Mouse (Mus musculus) liver, postnatal 0 days (tissue): Measurements from ENCODE around the gene Tsg101. TPM values are rescaled to one million over a fixed set of nuclear protein-coding genes. Genes with fewer than 3 reads are reported as not detected.

Experiments
- ATAC-seq: fragments of 200-750 bp; cut with Nextera tagmentation; 2 replicates; pipeline ENCODE4 v1.8.0; 2017; ENCODE audit warnings: mild to moderate bottlenecking, moderate library complexity
- DNase-seq: peaks from one replicate; pipeline ENCODE4 v3.0.0-alpha.2; 2016
- H3K27ac ChIP-seq: fragments of 300-500 bp; sonication (generic); 2 replicates; pipeline ENCODE4 v1.5.1; 2014; ENCODE audit warnings: antibody characterized with exemption, moderate library complexity, mild to moderate bottlenecking, low read depth
- H3K27me3 ChIP-seq: fragments of 300-500 bp; sonication (generic); 2 replicates; pipeline ENCODE4 v1.6.1; 2014; ENCODE audit warnings: low read length, control low read depth, mixed read lengths; ENCODE audit not compliant: insufficient read depth
- H3K36me3 ChIP-seq: fragments of 300-500 bp; sonication (generic); replicated peaks from 2 replicates; pipeline ENCODE4 v1.6.1; 2014; ENCODE audit warnings: mild to moderate bottlenecking, control low read depth, low read length, moderate library complexity, mixed read lengths; ENCODE audit not compliant: insufficient read depth
- H3K4me1 ChIP-seq: fragments of 300-500 bp; sonication (generic); 2 replicates; pipeline ENCODE4 v1.6.1; 2014; ENCODE audit warnings: antibody characterized with exemption, mild to moderate bottlenecking, control low read depth; ENCODE audit not compliant: insufficient read depth
- H3K4me2 ChIP-seq: fragments of 300-500 bp; sonication (generic); 2 replicates; pipeline ENCODE4 v1.6.1; 2014; ENCODE audit warnings: low read depth, mild to moderate bottlenecking, low read length, moderate library complexity, mixed read lengths
- H3K4me3 ChIP-seq: fragments of 300-500 bp; sonication (generic); 2 replicates; pipeline ENCODE4 v1.5.1; 2014; ENCODE audit warnings: low read depth, low read length
- H3K9ac ChIP-seq: fragments of 300-500 bp; sonication (generic); replicated peaks from 2 replicates; pipeline ENCODE4 v1.6.1; 2014; ENCODE audit warnings: mild to moderate bottlenecking, moderate library complexity
- H3K9me3 ChIP-seq: fragments of 300-500 bp; sonication (generic); 2 replicates; pipeline ENCODE4 v1.6.1; 2016; ENCODE audit warnings: mild to moderate bottlenecking, control low read depth, low read length, mixed read lengths
- CTCF ChIP-seq: sonication (generic); IDR thresholded peaks from 2 replicates; pipeline ENCODE4 v1.5.1; 2016; ENCODE audit warnings: antibody characterized with exemption, low read depth
- EP300 ChIP-seq: IDR thresholded peaks from 2 replicates; pipeline ENCODE4 v1.6.1; 2016; ENCODE audit warnings: antibody characterized with exemption, low read depth, mild to moderate bottlenecking
- WGBS: fragments of 180-500 bp; shearing (Covaris S2); extraction: QIAGEN DNeasy Blood & Tissue Kit; methylation state at CpG from one replicate; pipeline ENCODE4 v1.1.7; 2014; ENCODE audit not compliant: insufficient replicate concordance; 5-methylcytosine and 5-hydroxymethylcytosine counted together
- polyA plus RNA-seq: library from polyadenylated mRNA; unstranded; fragments of >200 nt; fragmentation: Nextera tagmentation; extraction: Ambion mirVana; gene quantifications from 2 replicates; pipeline ENCODE4 v1.2.1, GENCODE M21; 2015

Gene Tsg101
- polyA plus RNA-seq, 1 experiment from 2014 or later = 61.2 TPM

- Histone ChIP-seq H3K9ac (no peak overlapping the region), H3K4me3 (no peak overlapping the region), H3K4me1 (no peaks in the 10 kb centered on the region), H3K4me2 (no peak overlapping the region), H3K27ac (no peak overlapping the region), H3K9me3 (no peaks in the 10 kb centered on the region), H3K27me3 (no peaks in the 10 kb centered on the region), H3K36me3 (peaks cover 18% of the 10 kb centered on the region)
- ATAC-seq (no peak), DNase-seq (no peak)
- TF ChIP-seq EP300 = no peak
- no peak for TF ChIP-seq CTCF
- WGBS = 64% methylated on average over 6 of the region's 6 CpGs
These were observed 60.7 kb downstream of the Tsg101 start for GRCm38 (mm10) chr7:46859031-46859430.

- Histone ChIP-seq H3K27me3 (no peaks in the 10 kb centered on the region), H3K4me1 (no peaks in the 10 kb centered on the region), H3K36me3 (peaks cover 33% of the 10 kb centered on the region), H3K9ac (no peak overlapping the region), H3K9me3 (no peaks in the 10 kb centered on the region), H3K27ac (no peak overlapping the region), H3K4me3 (no peak overlapping the region), H3K4me2 (no peak overlapping the region)
- TF ChIP-seq CTCF (no peak), EP300 (no peak)
- 71% methylated on average over 9 of the region's 9 CpGs for WGBS
- ATAC-seq (no peak), DNase-seq (no peak)
These were observed 62.3 kb downstream of the Tsg101 start for GRCm38 (mm10) chr7:46857436-46857835.

GRCm38 (mm10) chr7:46855866-46856560, 63.8 kb downstream of the Tsg101 start:
- H3K4me2 ChIP-seq = no peak overlapping the region
- H3K4me1 ChIP-seq = no peaks in the 10 kb centered on the region
- H3K27ac ChIP-seq = no peak overlapping the region
- DNase-seq (no peak), ATAC-seq (peak; percentile 28)
- no peaks in the 10 kb centered on the region for H3K27me3 ChIP-seq
- no peak overlapping the region for H3K9ac ChIP-seq
- no peak overlapping the region for H3K4me3 ChIP-seq
- H3K9me3 ChIP-seq = no peaks in the 10 kb centered on the region
- TF ChIP-seq CTCF (no peak), EP300 (no peak)
- WGBS = 64% methylated on average over 7 of the region's 7 CpGs
- H3K36me3 ChIP-seq = peaks cover 47% of the 10 kb centered on the region

- H3K36me3 ChIP-seq = peaks cover 72% of the 10 kb centered on the region
- DNase-seq = no peak
- WGBS = 88% methylated on average over 9 of the region's 9 CpGs
These were observed 66.4 kb downstream of the Tsg101 start for GRCm38 (mm10) chr7:46853365-46853764.

GRCm38 (mm10) chr7:46852666-46853065, 67.1 kb downstream of the Tsg101 start:
- ATAC-seq = no peak
- H3K36me3 ChIP-seq = peaks cover 75% of the 10 kb centered on the region
- no peak overlapping the region for H3K4me2 ChIP-seq
- H3K27me3 ChIP-seq = no peaks in the 10 kb centered on the region
- no peaks in the 10 kb centered on the region for H3K9me3 ChIP-seq
- no peak overlapping the region for H3K9ac ChIP-seq
- TF ChIP-seq EP300 = no peak
- TF ChIP-seq CTCF = no peak
- no peak for DNase-seq
- no peak overlapping the region for H3K4me3 ChIP-seq
- H3K27ac ChIP-seq = no peak overlapping the region
- 71% methylated on average over 1 of the region's 1 CpGs for WGBS
- H3K4me1 ChIP-seq = no peaks in the 10 kb centered on the region

More at GRCm38 (mm10) chr7:46853365-46853764, 66.4 kb downstream of the Tsg101 start:
- Histone ChIP-seq H3K4me3 (no peak overlapping the region), H3K9ac (no peak overlapping the region), H3K27ac (0 out of 2 replicates have a peak overlapping the region, but pooled peaks have one; percentile 22), H3K27me3 (no peaks in the 10 kb centered on the region), H3K4me1 (no peaks in the 10 kb centered on the region), H3K4me2 (no peak overlapping the region), H3K9me3 (no peaks in the 10 kb centered on the region)
- no peak for TF ChIP-seq EP300
- TF ChIP-seq CTCF = no peak
- ATAC-seq = no peak

- Histone ChIP-seq H3K36me3 (peaks cover 71% of the 10 kb centered on the region), H3K9me3 (no peaks in the 10 kb centered on the region), H3K4me2 (no peak overlapping the region), H3K27ac (no peak overlapping the region), H3K27me3 (no peaks in the 10 kb centered on the region), H3K4me3 (no peak overlapping the region), H3K4me1 (no peaks in the 10 kb centered on the region), H3K9ac (no peak overlapping the region)
- ATAC-seq (no peak), DNase-seq (no peak)
- TF ChIP-seq CTCF (peak; percentile 31), EP300 (no peak)
- 78% methylated on average over 7 of the region's 7 CpGs for WGBS
These were observed 68.7 kb downstream of the Tsg101 start for GRCm38 (mm10) chr7:46851026-46851425.
